Mouse (Mus musculus) cortical plate, adult 2 months (tissue): Measurements from ENCODE around the gene Pbp2.

Source experiments
- CTCF ChIP-seq: fragments of 200-500 bp; IDR thresholded peaks from 2 replicates; pipeline ENCODE4 v1.5.1; 2011; ENCODE audit warnings: mild to moderate bottlenecking, control low read depth, low read length; ENCODE audit not compliant: insufficient read depth; ENCODE audit errors: extremely low read depth
- POLR2A ChIP-seq: fragments of 200-500 bp; IDR thresholded peaks from 2 replicates; pipeline ENCODE4 v1.6.1; 2011; ENCODE audit warnings: mild to moderate bottlenecking, low read length, control low read depth; ENCODE audit not compliant: insufficient read depth; ENCODE audit errors: extremely low read depth

- TF ChIP-seq CTCF (no peak), POLR2A (no peak)
Measured at GRCm38 (mm10) chr6:135279856-135280255, 30.3 kb downstream of the Pbp2 start.
